Mouse (Mus musculus): Measurements from ENCODE around the gene Ece1. TPM values are rescaled to one million over a fixed set of nuclear protein-coding genes. Genes with fewer than 3 reads are reported as not detected.

Gene Ece1
- polyA plus RNA-seq, 1 experiment from 2014 or later: 48.6 TPM

- WGBS: 39% methylated on average over 12 of the region's 12 CpGs
- H3K27me3 ChIP-seq (ENCODE audit: control insufficient read depth, insufficient read depth, low read length): no peaks in the 10 kb centered on the region
- H3K4me2 ChIP-seq (ENCODE audit: low read depth, low read length): peak overlapping the region; percentile 70
- H3K4me1 ChIP-seq (ENCODE audit: control insufficient read depth, insufficient read depth, low read length): peaks cover 22% of the 10 kb centered on the region
- H3K9me3 ChIP-seq (replicated peaks; ENCODE audit: control insufficient read depth, low read length): 0 out of 2 replicates have a peak, but pooled peaks cover 3% of the 10 kb centered on the region
- H3K27ac ChIP-seq (ENCODE audit: low read length): peak overlapping the region; percentile 87
- H3K36me3 ChIP-seq (ENCODE audit: control insufficient read depth, insufficient read depth, low read length): peaks cover 18% of the 10 kb centered on the region
- no peak for ATAC-seq (ENCODE audit: insufficient read depth, low FRiP score)
- H3K4me3 ChIP-seq (replicated peaks; ENCODE audit: low read length): peak overlapping the region; percentile 80
- peak overlapping the region; percentile 94 for H3K9ac ChIP-seq (ENCODE audit: low read length)
These were observed 132.7 kb downstream of the Ece1 start for GRCm38 (mm10) chr4:137994562-137995336.

- Histone ChIP-seq H3K36me3 (ENCODE audit: control insufficient read depth, insufficient read depth, low read length) (peaks cover 18% of the 10 kb centered on the region), H3K27me3 (ENCODE audit: control insufficient read depth, insufficient read depth, low read length) (no peaks in the 10 kb centered on the region), H3K4me2 (ENCODE audit: low read depth, low read length) (peak overlapping the region; percentile 70), H3K9ac (ENCODE audit: low read length) (peak overlapping the region; percentile 52; the same call in 1 of the 2 replicates), H3K9me3 (replicated peaks; ENCODE audit: control insufficient read depth, low read length) (0 out of 2 replicates have a peak, but pooled peaks cover 3% of the 10 kb centered on the region), H3K4me3 (replicated peaks; ENCODE audit: low read length) (peak overlapping the region; percentile 80), H3K27ac (ENCODE audit: low read length) (no peak overlapping the region), H3K4me1 (ENCODE audit: control insufficient read depth, insufficient read depth, low read length) (peaks cover 22% of the 10 kb centered on the region)
- 75% methylated on average over 12 of the region's 12 CpGs for WGBS
- no peak for ATAC-seq (ENCODE audit: insufficient read depth, low FRiP score)
These were observed 133.4 kb downstream of the Ece1 start for GRCm38 (mm10) chr4:137995399-137995798.

DNA sequence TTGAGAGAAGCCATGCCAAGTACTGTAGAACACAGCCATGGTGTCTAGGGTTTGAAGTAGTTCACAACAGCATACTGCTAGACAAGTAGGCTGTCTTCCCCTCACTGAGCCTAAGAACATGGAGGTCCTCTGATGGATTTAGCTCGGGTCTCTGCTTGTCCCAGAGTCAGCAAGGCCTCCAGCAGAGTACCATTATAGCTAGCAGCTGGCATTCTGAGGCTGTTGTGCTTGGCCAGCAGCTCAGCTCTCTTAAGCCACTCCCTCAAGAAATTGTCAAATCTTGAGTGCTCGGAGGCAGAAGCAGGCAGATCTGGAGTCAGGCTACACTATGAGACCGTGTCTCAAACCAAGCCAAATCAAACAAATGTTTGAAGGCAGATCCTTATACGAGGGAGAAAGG lies 136.2 kb downstream of the Ece1 start:
- H3K4me1 ChIP-seq (ENCODE audit: control insufficient read depth, insufficient read depth, low read length): peaks cover 18% of the 10 kb centered on the region
- H3K36me3 ChIP-seq (ENCODE audit: control insufficient read depth, insufficient read depth, low read length): peaks cover 18% of the 10 kb centered on the region

DNA sequence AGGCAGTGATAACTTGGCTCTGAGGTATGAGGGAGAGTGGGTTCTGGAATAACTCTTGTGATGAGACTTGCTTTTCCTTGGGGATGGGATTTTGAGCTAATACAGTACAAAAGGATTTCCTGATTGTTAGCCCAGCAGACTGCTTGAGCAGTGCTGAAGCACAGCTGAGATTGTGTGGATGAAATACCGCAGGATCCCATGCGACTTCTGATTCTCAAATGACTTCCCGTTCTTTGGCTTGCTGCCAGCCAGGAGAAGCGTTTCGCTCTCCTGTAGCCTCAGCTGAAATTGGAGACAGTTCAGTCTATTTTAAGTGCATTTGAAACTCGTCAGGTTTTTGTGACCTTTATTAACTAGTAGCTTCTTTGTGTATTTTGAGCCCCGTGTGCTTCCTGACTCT lies 138.6 kb downstream of the Ece1 start:
- peak; percentile 67; the same call in 1 of the 2 replicates for ATAC-seq (ENCODE audit: insufficient read depth, low FRiP score)
- H3K4me1 ChIP-seq (ENCODE audit: control insufficient read depth, insufficient read depth, low read length): peaks cover 8% of the 10 kb centered on the region
- no peak overlapping the region for H3K27ac ChIP-seq (ENCODE audit: low read length)
- H3K36me3 ChIP-seq (ENCODE audit: control insufficient read depth, insufficient read depth, low read length): peaks cover 18% of the 10 kb centered on the region
- H3K4me2 ChIP-seq (ENCODE audit: low read depth, low read length): no peak overlapping the region
- 23% methylated on average over 7 of the region's 7 CpGs for WGBS
- H3K9ac ChIP-seq (ENCODE audit: low read length): no peak overlapping the region
- no peaks in the 10 kb centered on the region for H3K27me3 ChIP-seq (ENCODE audit: control insufficient read depth, insufficient read depth, low read length)
- no peaks in the 10 kb centered on the region for H3K9me3 ChIP-seq (replicated peaks; ENCODE audit: control insufficient read depth, low read length)
- no peak overlapping the region for H3K4me3 ChIP-seq (replicated peaks; ENCODE audit: low read length)

More for the DNA sequence above, 136.2 kb downstream of the Ece1 start:
- WGBS: 70% methylated on average over 4 of the region's 4 CpGs
- no peak for ATAC-seq (ENCODE audit: insufficient read depth, low FRiP score)
- Histone ChIP-seq H3K27me3 (ENCODE audit: control insufficient read depth, insufficient read depth, low read length) (no peaks in the 10 kb centered on the region), H3K4me2 (ENCODE audit: low read depth, low read length) (no peak overlapping the region), H3K9me3 (replicated peaks; ENCODE audit: control insufficient read depth, low read length) (no peaks in the 10 kb centered on the region), H3K4me3 (replicated peaks; ENCODE audit: low read length) (no peak overlapping the region), H3K9ac (ENCODE audit: low read length) (no peak overlapping the region), H3K27ac (ENCODE audit: low read length) (no peak overlapping the region)

GRCm38 (mm10) chr4:138003909-138004610 lies 142.0 kb downstream of the Ece1 start:
- H3K4me2 ChIP-seq (ENCODE audit: low read depth, low read length): no peak overlapping the region
- ATAC-seq (ENCODE audit: insufficient read depth, low FRiP score): no peak
- peaks cover under 1% of the 10 kb centered on the region; the same call in 1 of the 2 replicates for H3K36me3 ChIP-seq (ENCODE audit: control insufficient read depth, insufficient read depth, low read length)
- H3K9me3 ChIP-seq (replicated peaks; ENCODE audit: control insufficient read depth, low read length): no peaks in the 10 kb centered on the region
- H3K27me3 ChIP-seq (ENCODE audit: control insufficient read depth, insufficient read depth, low read length): no peaks in the 10 kb centered on the region
- WGBS: 84% methylated on average over 11 of the region's 11 CpGs
- no peak overlapping the region for H3K27ac ChIP-seq (ENCODE audit: low read length)
- no peaks in the 10 kb centered on the region; the same call in 1 of the 2 replicates for H3K4me1 ChIP-seq (ENCODE audit: control insufficient read depth, insufficient read depth, low read length)
- H3K4me3 ChIP-seq (replicated peaks; ENCODE audit: low read length): no peak overlapping the region
- no peak overlapping the region for H3K9ac ChIP-seq (ENCODE audit: low read length)

DNA sequence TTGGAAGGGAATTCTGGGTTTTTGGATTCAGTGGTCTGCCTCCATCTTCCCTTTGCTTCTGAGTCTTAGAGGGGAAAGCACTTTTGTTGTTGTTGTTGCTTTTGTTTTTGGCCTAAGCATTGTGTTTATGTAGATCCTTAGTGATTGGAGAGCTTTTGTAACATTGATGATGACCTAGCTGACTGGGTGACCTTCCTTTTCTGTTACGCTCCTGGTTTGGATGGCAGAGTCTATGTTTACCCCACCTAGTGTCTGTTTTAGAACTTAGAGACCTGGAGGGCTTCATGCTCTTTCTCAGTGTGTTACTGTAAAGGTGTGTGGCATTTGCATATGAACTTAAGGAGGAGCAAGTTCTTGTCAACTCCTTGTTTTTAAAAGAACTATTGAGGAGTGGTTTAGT lies 143.7 kb downstream of the Ece1 start:
- whole genome bisulfite sequencing: 84% methylated on average over 1 of the region's 1 CpGs
- no peak for ATAC-seq (ENCODE audit: insufficient read depth, low FRiP score)
- no peaks in the 10 kb centered on the region for H3K27me3 ChIP-seq (ENCODE audit: control insufficient read depth, insufficient read depth, low read length)
- H3K4me3 ChIP-seq (replicated peaks; ENCODE audit: low read length): no peak overlapping the region
- no peaks in the 10 kb centered on the region for H3K9me3 ChIP-seq (replicated peaks; ENCODE audit: control insufficient read depth, low read length)
- no peak overlapping the region for H3K27ac ChIP-seq (ENCODE audit: low read length)
- no peak overlapping the region for H3K4me2 ChIP-seq (ENCODE audit: low read depth, low read length)
- no peak overlapping the region for H3K9ac ChIP-seq (ENCODE audit: low read length)
- no peaks in the 10 kb centered on the region for H3K36me3 ChIP-seq (ENCODE audit: control insufficient read depth, insufficient read depth, low read length)
- no peaks in the 10 kb centered on the region; the same call in 1 of the 2 replicates for H3K4me1 ChIP-seq (ENCODE audit: control insufficient read depth, insufficient read depth, low read length)

DNA sequence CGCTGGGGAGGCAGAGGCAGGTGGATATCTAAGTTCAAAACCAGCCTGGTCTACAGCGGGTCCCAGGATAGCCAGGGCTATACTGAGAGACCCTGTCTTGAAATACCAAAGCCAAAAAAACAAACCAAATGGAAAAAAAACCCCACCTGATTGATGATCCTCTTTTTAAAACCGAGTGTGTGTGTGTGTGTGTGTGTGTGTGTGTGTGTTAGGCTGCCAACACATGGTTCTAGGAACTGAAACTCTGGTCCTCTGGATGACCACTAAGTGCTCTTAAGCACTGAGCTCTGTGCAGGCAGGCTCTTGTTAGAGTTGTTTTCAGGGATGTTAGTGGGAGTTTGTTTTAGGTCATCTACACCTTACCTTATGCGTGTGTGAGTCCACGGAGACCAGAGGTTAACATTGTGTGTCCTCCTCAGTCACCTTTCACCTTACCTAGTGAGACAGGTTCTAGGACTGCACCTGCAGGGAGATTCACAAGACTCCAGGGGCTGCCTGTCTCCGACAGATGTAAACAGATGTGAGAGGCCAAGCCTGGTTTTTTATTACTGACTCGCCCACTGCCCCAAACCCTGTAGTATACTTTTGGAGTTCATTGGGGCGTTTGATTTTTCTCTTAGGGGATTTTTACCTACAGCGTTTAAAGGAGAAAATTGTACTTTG lies 145.0 kb downstream of the Ece1 start:
- 74% methylated on average over 9 of the region's 9 CpGs for WGBS
- H3K4me3 ChIP-seq (replicated peaks; ENCODE audit: low read length): no peak overlapping the region
- no peaks in the 10 kb centered on the region for H3K27me3 ChIP-seq (ENCODE audit: control insufficient read depth, insufficient read depth, low read length)
- no peak for ATAC-seq (ENCODE audit: insufficient read depth, low FRiP score)
- no peak overlapping the region for H3K9ac ChIP-seq (ENCODE audit: low read length)
- no peaks in the 10 kb centered on the region for H3K36me3 ChIP-seq (ENCODE audit: control insufficient read depth, insufficient read depth, low read length)
- H3K4me1 ChIP-seq (ENCODE audit: control insufficient read depth, insufficient read depth, low read length): no peaks in the 10 kb centered on the region; the same call in 1 of the 2 replicates
- H3K9me3 ChIP-seq (replicated peaks; ENCODE audit: control insufficient read depth, low read length): no peaks in the 10 kb centered on the region
- no peak overlapping the region for H3K4me2 ChIP-seq (ENCODE audit: low read depth, low read length)
- no peak overlapping the region for H3K27ac ChIP-seq (ENCODE audit: low read length)

DNA sequence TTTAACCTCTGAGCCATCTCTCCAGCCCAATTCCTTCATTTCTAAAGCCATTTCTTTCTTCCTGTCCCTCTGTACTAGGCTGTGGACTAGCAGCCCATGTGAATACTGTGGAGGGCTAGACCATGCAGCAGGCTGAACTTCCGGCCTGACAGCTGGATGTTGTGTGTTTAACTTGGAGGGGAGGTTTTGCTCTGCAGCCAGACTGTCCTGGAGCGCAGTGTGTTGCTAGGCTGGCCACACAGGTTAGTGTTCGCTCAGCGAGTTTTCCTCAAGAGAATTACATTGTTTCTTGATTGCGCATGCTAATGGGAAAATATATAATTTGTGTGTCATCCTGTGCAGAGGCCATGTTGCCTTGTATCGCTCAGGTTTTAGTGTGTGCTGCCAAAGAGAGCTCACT lies 146.6 kb downstream of the Ece1 start:
- H3K4me1 ChIP-seq (ENCODE audit: control insufficient read depth, insufficient read depth, low read length): no peaks in the 10 kb centered on the region
- no peaks in the 10 kb centered on the region for H3K36me3 ChIP-seq (ENCODE audit: control insufficient read depth, insufficient read depth, low read length)
- ATAC-seq (ENCODE audit: insufficient read depth, low FRiP score): no peak
- H3K4me3 ChIP-seq (replicated peaks; ENCODE audit: low read length): no peak overlapping the region
- 84% methylated on average over 6 of the region's 6 CpGs for WGBS
- no peak overlapping the region for H3K4me2 ChIP-seq (ENCODE audit: low read depth, low read length)
- no peaks in the 10 kb centered on the region for H3K27me3 ChIP-seq (ENCODE audit: control insufficient read depth, insufficient read depth, low read length)
- no peaks in the 10 kb centered on the region for H3K9me3 ChIP-seq (replicated peaks; ENCODE audit: control insufficient read depth, low read length)
- no peak overlapping the region for H3K9ac ChIP-seq (ENCODE audit: low read length)
- H3K27ac ChIP-seq (ENCODE audit: low read length): no peak overlapping the region

All from stomach, embryonic 16.5 days (tissue).